Mouse (Mus musculus) myocyte (in vitro differentiated cells): ENCODE results near the gene Maml1.

Source experiments
- CEBPB ChIP-seq: IDR thresholded peaks from 2 replicates; pipeline ENCODE4 v1.6.1; 2011; ENCODE audit warnings: mild to moderate bottlenecking, moderate library complexity; ENCODE audit not compliant: poor library complexity, insufficient read depth, severe bottlenecking
- E2F4 ChIP-seq: IDR thresholded peaks from one replicate; pipeline ENCODE4 v1.6.1; 2011; ENCODE audit warnings: mild to moderate bottlenecking, control low read depth, moderate library complexity; ENCODE audit not compliant: insufficient read depth
- MAX ChIP-seq: IDR thresholded peaks from one replicate; pipeline ENCODE4 v1.6.1; 2011; ENCODE audit warnings: low read depth, mild to moderate bottlenecking, control low read depth
- MYOD1 ChIP-seq, 3 experiments: IDR thresholded peaks; one replicate each; pipeline ENCODE4 v1.6.1; 2011; ENCODE audit warnings: control low read depth in 2 of 3, low read depth in 2 of 3, mild to moderate bottlenecking in 2 of 3, moderate library complexity in 1 of 3; ENCODE audit not compliant: insufficient read length in 2 of 3, control insufficient read depth in 1 of 3
- MYOG ChIP-seq, 3 experiments: IDR thresholded peaks; one replicate each; pipeline ENCODE4 v1.6.1; 2011; ENCODE audit warnings: control low read depth in 2 of 3, low read depth in 2 of 3, mild to moderate bottlenecking in 2 of 3; ENCODE audit not compliant: insufficient read length in 2 of 3, control insufficient read depth in 1 of 3, insufficient read depth in 1 of 3
- POLR2A ChIP-seq: IDR thresholded peaks from one replicate; pipeline ENCODE4 v1.6.1; 2011; ENCODE audit warnings: low read depth, mild to moderate bottlenecking, control low read depth, moderate library complexity; ENCODE audit not compliant: insufficient read length
- REST ChIP-seq: IDR thresholded peaks from one replicate; pipeline ENCODE4 v1.6.1; 2011; ENCODE audit warnings: mild to moderate bottlenecking, control low read depth, moderate library complexity; ENCODE audit not compliant: insufficient read depth, insufficient read length
- SRF ChIP-seq: IDR thresholded peaks from one replicate; pipeline ENCODE4 v1.6.1; 2011; ENCODE audit warnings: low read depth; ENCODE audit not compliant: control insufficient read depth, insufficient read length
- USF1 ChIP-seq: IDR thresholded peaks from one replicate; pipeline ENCODE4 v1.6.1; 2011; ENCODE audit warnings: low read depth, mild to moderate bottlenecking, control low read depth, moderate library complexity

GRCm38 (mm10) chr11:50238821-50239791, 53.0 kb downstream of the Maml1 start:
- TF ChIP-seq POLR2A, result no peak
- no peak for TF ChIP-seq MAX
- no peak for TF ChIP-seq USF1
- no peak for TF ChIP-seq E2F4
- no peak for TF ChIP-seq REST
- TF ChIP-seq MYOD1 (IDR thresholded peaks at IDR 0.05; ENCODE audit: control insufficient read depth in 1 of 3, insufficient read length in 2 of 3, low read depth in 2 of 3), result no peak
- TF ChIP-seq MYOG (IDR thresholded peaks at IDR 0.05; ENCODE audit: control insufficient read depth in 1 of 3, insufficient read depth in 1 of 3, insufficient read length in 2 of 3, low read depth in 2 of 3), result no peak
- no peak for TF ChIP-seq CEBPB
- TF ChIP-seq SRF, result no peak
